Mouse (Mus musculus): Measurements from ENCODE around the gene Cryz.
A peak's percentile ranks its signal among the peaks of the same experiment; 100 is the strongest.

The Cryz gene

DNA sequence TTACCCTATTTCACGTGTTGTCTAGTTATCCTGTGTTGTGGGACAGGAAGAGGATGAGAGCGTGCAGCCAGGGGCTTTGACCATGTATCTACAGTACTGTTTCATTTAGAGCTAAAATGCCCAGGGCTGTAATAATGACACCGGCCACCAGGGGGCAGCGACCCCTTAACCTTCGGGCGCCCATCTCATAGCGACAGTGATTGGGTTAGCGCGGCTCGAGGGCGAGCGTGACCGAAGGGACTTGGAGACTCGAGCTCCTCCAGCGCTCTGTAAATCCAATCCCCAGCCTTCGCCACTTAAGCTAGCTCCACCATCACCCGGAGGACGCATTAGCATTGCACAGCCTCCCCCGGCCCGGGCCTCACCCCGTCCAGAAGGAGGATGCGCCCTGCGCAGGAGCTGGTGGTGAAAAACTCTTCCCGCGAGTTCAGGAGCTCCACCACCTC, at the start of gene Cryz:
TSS of gene Cryz (plus strand) at position 224 of the 446 bp plus-strand sequence.
- DNase-seq (ENCODE audit: low spot score in 2 of 2) = peak; percentile 80 to 86

DNA sequence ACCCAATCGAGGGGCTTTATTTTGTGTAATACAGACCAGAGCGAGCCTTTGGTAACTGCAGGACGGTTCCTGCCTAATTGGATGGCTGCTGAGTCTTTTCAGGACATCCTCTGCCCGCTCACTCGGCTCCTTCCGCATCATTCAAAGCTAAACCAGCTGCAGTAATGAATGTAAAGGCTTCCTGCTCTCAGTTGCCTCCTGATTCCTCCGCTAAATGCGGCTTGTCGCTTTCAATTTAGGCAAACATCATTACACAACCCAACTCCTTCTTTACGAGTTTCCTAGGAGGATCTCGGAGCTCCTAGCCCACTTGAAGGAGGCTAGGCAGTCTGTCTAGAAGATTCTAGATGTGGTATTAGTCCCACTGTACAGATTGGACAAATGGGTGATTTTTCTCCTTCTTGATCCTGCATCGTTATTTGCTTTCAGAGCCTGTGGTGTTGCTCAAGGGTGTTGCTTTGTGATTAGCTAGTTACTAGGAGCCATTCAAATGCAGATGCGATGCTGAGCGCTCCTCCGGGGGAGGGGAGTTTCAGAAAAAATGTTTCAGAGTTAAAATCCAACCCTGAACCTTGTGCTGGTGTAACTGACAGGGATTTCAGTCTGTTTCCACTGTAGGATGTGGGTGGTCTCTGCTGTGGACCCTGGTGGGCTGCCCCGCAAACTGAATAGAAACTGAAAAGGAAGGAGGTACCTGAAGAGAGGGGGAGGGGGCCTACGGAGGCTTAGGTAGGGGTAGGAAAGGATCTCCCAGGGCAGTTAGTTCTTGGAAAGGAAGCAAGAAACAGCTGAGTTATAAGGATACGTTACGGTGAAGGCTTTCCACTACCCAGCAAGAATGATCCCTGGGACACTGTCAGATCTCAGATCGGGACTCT, 48.7 kb upstream of the Cryz start:
- DNase-seq (ENCODE audit: low spot score in 2 of 2) = no peak

- no peak for DNase-seq (ENCODE audit: low spot score in 2 of 2)
These were observed 47.6 kb upstream of the Cryz start for GRCm38 (mm10) chr3:154548868-154549301.

DNA sequence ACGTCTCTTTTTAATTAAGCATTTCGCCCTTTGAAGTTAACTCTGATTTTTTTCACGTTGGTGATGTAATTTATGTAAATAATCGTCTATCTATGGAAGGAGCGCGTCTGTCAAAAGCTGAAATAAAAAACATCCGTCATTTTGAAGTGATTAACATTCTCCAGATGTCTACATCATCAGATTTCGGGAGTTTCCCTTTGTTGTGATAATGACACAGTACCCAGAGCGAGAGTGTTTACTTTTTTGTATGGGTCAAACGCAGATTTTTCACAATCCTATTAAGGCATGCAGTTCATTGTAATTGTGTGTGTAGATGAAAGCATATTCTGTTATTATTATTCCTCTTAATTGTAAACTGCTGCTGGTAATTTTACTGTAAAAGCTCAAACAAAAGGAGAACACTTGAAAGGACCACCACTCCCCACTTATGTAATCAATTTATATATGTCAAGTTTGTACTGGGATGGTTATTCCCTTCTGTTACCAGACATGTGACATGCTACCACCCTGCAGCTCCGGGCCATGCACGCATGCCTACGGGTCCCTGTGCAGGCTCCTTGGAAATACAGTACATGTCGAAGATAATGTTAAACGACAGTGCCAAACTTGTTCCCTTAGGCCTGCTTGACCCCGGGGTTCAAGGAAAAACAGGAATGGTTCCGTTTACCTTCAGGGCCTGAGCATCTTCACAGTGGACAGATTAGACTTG, 46.0 kb upstream of the Cryz start:
- no peak for DNase-seq (ENCODE audit: low spot score in 2 of 2)

DNA sequence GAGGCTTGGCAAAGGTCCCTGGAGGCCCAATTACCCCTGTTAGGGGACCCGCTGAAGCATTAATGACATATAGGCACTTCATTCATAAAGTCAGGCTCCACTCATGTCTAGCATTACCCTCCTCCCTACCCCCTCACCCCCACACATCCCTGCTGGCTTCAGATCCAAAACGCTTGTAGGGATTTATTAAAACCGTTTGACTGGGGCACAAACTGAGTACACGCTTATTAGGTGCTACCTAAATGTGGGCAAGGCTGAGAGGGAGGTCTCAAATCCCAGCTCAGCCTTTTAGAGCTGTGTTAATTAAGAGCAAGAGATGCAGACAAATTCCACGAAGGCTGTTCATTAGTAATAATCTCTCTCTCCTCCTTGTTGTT, 45.5 kb upstream of the Cryz start:
- DNase-seq (ENCODE audit: low spot score in 2 of 2) = no peak

GRCm38 (mm10) chr3:154562192-154562591, 34.3 kb upstream of the Cryz start:
- no peak for DNase-seq (ENCODE audit: low spot score in 2 of 2)

DNA sequence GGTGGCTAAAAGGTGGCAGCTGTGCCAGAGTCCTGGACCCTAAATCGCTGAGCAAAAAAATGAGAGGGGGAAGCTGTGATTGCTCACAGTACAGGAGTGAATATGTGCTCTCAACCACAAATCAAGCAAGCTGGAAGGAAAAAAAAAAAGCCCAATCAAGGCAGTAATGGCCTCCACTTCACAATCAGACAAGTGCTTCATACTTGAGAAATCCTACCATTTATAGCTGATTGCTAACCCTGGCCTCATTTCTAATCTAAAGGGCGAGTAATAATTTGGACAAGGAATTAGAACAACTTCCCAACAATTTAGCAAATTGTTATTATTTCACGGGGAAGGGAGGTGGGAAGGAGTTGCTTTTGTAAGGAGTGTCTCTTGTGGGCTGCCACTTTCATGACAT, 31.1 kb upstream of the Cryz start:
- no peak for DNase-seq (ENCODE audit: low spot score in 2 of 2)

DNA sequence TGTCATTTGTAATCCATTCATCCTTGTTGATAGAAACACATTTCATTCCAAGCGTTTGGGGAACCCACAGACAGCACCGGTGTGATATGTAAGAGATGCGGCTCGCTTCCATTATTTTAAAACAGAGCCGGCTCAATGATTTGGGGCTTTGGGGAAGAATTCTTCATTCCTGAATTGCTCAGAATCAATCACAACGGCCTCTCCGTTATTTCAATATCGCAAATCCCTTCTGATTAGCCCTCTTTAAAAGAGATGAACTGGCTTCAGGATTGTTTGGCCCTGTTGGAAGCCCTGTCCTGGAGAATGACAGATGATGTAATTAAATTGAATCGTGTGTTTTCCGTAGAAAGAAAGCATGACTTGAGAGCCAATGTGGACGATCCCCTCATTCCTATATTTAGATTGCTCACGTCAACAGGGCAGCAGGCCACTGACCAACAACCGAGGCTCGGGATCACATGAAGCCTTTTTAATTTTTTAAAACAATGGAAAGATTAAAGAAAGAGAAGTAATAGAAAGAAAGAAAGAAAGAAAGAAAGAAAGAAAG, 26.4 kb upstream of the Cryz start:
- no peak for DNase-seq (ENCODE audit: low spot score in 2 of 2)

- no peak for DNase-seq (ENCODE audit: low spot score in 2 of 2)
These were observed 25.7 kb upstream of the Cryz start for GRCm38 (mm10) chr3:154570786-154571185.

GRCm38 (mm10) chr3:154572341-154572972, 24.1 kb upstream of the Cryz start:
- peak in 1 of 2 experiments; percentile 74 for DNase-seq (ENCODE audit: low spot score in 2 of 2)

DNA sequence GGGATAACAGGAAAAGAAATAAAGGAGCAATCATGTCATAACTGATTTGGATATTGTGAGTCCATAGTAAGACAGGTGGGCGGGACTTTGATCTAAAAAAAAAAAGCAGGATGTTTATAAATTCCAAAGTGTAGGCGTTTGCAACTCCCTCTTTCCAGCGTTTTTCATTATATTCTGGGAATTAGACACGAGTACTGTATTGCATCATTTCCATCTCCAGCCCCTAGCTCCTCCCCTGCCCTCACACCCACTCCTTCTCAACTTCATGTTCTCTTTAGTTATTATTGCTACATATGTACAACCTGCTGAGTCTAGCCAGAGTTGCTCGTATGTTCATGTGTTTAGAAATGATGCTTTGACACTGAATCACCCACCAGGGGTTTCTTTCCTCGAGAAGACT, 22.8 kb upstream of the Cryz start:
- no peak for DNase-seq (ENCODE audit: low spot score in 2 of 2)

GRCm38 (mm10) chr3:154577895-154578294, 18.6 kb upstream of the Cryz start:
- DNase-seq (ENCODE audit: low spot score in 2 of 2) = no peak

GRCm38 (mm10) chr3:154584351-154584750, 12.2 kb upstream of the Cryz start:
- peak in 1 of 2 experiments; percentile 18 for DNase-seq (ENCODE audit: low spot score in 2 of 2)

DNA sequence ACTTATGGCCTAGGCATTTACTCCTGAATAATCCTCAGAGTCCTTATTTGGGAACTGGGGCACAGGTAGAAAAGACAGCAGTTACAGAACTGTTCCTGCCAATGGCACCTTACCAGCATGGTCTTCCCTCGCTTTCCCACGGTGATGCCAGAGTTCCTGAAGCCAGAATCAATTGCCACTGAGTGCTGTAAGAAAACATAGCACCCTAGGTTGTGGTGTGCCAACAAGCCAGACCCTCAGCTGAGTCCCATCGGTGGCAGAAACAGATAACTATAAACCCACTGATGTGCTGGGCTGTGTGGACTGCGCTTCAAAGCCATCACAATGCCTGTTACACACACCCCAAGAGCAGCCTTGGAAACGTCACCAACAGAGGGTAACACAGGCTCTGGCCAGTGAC, 5.5 kb upstream of the Cryz start:
- DNase-seq (ENCODE audit: low spot score in 2 of 2) = no peak

DNA sequence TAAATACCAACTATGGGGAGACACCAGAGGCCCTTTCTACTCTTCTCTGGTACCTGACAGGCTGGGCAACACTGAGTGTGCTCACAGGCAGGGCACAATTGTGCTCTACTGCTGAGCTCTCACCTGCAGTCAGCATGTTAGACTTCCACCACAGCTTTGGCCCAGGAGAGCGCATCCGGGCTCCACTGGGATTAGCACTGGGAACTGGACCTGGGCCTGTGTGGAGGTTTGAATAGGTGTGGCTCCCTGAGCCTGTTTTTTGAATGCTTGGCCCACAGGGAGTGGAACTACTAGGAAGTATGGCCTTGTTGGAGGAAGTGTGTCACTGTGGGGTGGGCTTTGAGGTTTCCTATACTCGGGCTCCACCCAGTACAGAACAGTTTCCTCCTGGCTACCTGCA, 4.9 kb upstream of the Cryz start:
- no peak for DNase-seq (ENCODE audit: low spot score in 2 of 2)

DNA sequence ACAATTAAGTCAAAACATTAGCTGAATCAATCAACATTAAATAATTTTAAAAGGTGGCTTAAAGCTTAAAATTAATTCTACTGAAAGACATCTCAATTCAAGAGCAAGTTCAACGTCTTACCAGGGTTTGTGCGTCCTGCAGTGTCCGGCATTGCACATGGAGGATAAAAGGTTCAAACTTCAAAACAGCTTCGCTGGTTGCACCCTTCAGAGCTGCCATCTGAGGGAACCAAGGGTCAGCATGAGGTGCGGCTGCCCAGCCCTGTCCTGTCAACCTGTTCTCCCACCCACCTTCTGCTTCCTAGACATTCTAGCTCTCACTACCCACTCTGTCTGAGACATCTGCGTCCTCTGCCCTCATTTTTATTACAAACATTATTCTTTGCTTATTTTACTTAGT, 2.9 kb upstream of the Cryz start:
- DNase-seq (ENCODE audit: low spot score in 2 of 2) = no peak

DNA sequence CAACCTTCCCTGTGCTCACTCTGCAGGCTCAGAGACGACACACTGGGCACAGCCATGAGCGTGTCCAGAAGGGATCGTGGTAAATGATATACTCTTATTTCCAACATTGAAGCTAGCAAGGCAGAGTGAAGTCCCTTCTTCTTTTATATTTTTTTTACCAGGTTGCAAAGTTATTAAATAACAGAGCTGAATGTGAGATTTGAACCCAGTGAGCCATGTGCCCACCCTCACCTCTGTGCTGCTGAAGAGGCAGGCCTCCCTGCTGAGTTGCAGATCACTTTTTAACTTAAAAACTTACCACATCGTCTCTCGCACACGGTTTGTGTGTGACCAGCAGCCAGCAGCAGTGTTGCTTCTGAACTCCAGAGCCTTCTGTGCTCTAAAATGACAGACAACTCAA, 2.4 kb upstream of the Cryz start:
- DNase-seq (ENCODE audit: low spot score in 2 of 2) = no peak

- DNase-seq (ENCODE audit: low spot score in 2 of 2) = peak; percentile 90 to 95
These were observed 533 bp downstream of the Cryz start, which contains the start of gene Tyw3 for GRCm38 (mm10) chr3:154596934-154597554. TSS of gene Tyw3 (minus strand) at chr3:154597104.

- DNase-seq (ENCODE audit: low spot score in 2 of 2) = no peak
These were observed 1.1 kb downstream of the Cryz start for GRCm38 (mm10) chr3:154597561-154597960.

DNA sequence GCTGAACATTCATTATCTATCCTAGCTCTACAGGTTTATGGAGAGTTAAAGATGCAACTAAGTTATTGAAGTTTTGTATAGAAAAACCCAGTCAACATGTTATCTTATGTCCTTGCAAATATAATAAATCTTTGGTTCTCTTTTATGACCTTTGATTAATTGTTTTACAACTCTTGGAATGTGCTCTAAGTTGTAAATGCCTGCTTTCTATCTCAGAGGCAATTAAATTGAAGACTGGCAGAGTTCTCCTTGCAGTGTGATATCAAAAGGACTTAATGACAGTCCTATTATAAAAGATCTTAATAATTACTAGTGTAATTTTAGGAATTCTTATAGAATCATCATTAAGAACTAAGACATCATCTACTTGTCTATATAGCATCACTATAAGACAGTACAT, 5.6 kb downstream of the Cryz start:
- DNase-seq (ENCODE audit: low spot score in 2 of 2) = no peak

DNA sequence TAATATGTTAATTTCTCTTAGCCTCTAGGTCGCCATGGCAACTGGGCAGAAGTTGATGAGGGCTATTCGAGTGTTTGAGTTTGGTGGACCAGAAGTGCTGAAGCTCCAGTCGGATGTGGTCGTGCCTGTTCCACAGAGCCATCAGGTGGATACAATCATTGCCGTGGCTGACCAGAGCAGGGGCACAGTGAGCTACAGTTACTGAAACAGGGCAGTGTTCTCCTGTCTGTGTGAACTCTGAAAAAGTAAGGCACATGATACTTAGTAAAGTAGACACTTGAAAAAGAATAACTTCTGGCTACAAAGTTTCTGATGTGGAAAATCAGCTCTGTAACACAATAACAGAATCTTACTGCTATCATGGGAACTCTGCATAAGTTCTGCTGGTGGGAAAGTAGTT, 8.4 kb downstream of the Cryz start:
- DNase-seq (ENCODE audit: low spot score in 2 of 2) = no peak

- DNase-seq (ENCODE audit: low spot score in 2 of 2) = no peak
These were observed 11.4 kb downstream of the Cryz start for GRCm38 (mm10) chr3:154607896-154608295.
